9 mouse cellular contexts compared by ENCODE assay signal in genomic region chr13:40738196-40738880, GRCm38 (mm10). TPM values are rescaled to one million over a fixed set of nuclear protein-coding genes. Genes with fewer than 3 reads are reported as not detected.
DNase-seq lines count a peak whose midpoint lies in the region; ATAC-seq and TF ChIP-seq lines count a peak whose summit lies in the region.
"Had no signal": no experiment of that assay in that cellular context is flagged by ENCODE, and none has a peak within 500 bp of the region (broad histone marks: within the 10 kb centered on the region; RNA-seq: fewer than 3 reads in every experiment).

Gene Tfap2a, minus strand, starts transcription at chr13:40738376.

- H3K36me3 ChIP-seq in ES-E14 (ENCODE audit: control insufficient read depth, insufficient read depth, low read length, poor library complexity, severe bottlenecking), result no peaks in the 10 kb centered on the region
- no peaks in the 10 kb centered on the region for H3K36me3 ChIP-seq in embryonic facial prominence, embryonic 11.5 days (replicated peaks; ENCODE audit: control insufficient read depth, insufficient read depth, low read depth, low read length)
- no peaks in the 10 kb centered on the region for H3K36me3 ChIP-seq in midbrain, embryonic 15.5 days (replicated peaks)

- H3K4me2 ChIP-seq in embryonic facial prominence, embryonic 11.5 days (ENCODE audit: low read depth, low read length), result peak within 1 kb of the TSS; percentile 24
- H3K4me2 ChIP-seq in midbrain, embryonic 15.5 days, result peak within 1 kb of the TSS; percentile 23; the same call in 1 of the 2 replicates

- H3K27me3 ChIP-seq in embryonic facial prominence, embryonic 11.5 days (ENCODE audit: control insufficient read depth, insufficient read depth, low read length), result peaks cover 78% of the 10 kb centered on the region
- H3K27me3 ChIP-seq in midbrain, embryonic 15.5 days (replicated peaks), result peaks cover 91% of the 10 kb centered on the region

- peak within 1 kb of the TSS; percentile 0 to 49; a peak in 2 of 4 replicates for H3K4me3 ChIP-seq in ES-E14 (ENCODE audit: insufficient read depth in 1 of 2, low read depth in 1 of 2, low read length in 2 of 2, poor library complexity in 1 of 2, severe bottlenecking in 1 of 2)
- peak within 1 kb of the TSS; percentile 21 for H3K4me3 ChIP-seq in embryonic facial prominence, embryonic 11.5 days (ENCODE audit: low read depth, low read length)
- no peak within 1 kb of the TSS; the same call in 1 of the 2 replicates for H3K4me3 ChIP-seq in midbrain, embryonic 15.5 days

- in situ Hi-C loops in ES-E14 (cut with MboI; ENCODE audit: low sequenced_read_pairs in 2 of 2, unreplicated experiment in 2 of 2), result no loop called here

- no peak for ATAC-seq in embryonic facial prominence, embryonic 11.5 days (replicated peaks; ENCODE audit: insufficient number of reproducible peaks, low FRiP score, low TSS enrichment, low read depth)
- ATAC-seq in midbrain, embryonic 15.5 days (replicated peaks), result peak; percentile 10; the same call in 1 of the 2 replicates
- no peak for ATAC-seq in frontal cortex, adult (ENCODE audit: low TSS enrichment)

- DNase-seq in ES-E14 (ENCODE audit: low read depth, low spot score), result no peak
- DNase-seq in embryonic facial prominence, embryonic 11.5 days (ENCODE audit: low spot score), result peak; percentile 52
- DNase-seq in kidney, adult 9 months, result peak; percentile 57
- no peak for DNase-seq in B cell, adult 2 months
- DNase-seq in urinary bladder, postnatal 14 days (ENCODE audit: low spot score), result no peak
- DNase-seq in adrenal gland, adult 8-10 months, result no peak
- DNase-seq: lung, postnatal 4 days had no signal

- 0 out of 4 replicates have a peak, but pooled peaks cover 0 to 3% of the 10 kb centered on the region in 2 experiments for H3K4me1 ChIP-seq in ES-E14 (ENCODE audit: control insufficient read depth in 2 of 2, insufficient read depth in 2 of 2, low read length in 2 of 2, poor library complexity in 1 of 2)
- H3K4me1 ChIP-seq in embryonic facial prominence, embryonic 11.5 days (ENCODE audit: control insufficient read depth, insufficient read depth, low read length), result no peaks in the 10 kb centered on the region
- peaks cover 23% of the 10 kb centered on the region for H3K4me1 ChIP-seq in midbrain, embryonic 15.5 days

- H3K9me3 ChIP-seq in ES-E14 (ENCODE audit: control insufficient read depth, insufficient read depth, low read depth, low read length), result no peaks in the 10 kb centered on the region
- H3K9me3 ChIP-seq in embryonic facial prominence, embryonic 11.5 days (replicated peaks; ENCODE audit: control insufficient read depth, low read length), result no peaks in the 10 kb centered on the region
- no peaks in the 10 kb centered on the region for H3K9me3 ChIP-seq in midbrain, embryonic 15.5 days

- no peak within 1 kb of the TSS for H3K27ac ChIP-seq in ES-E14 (ENCODE audit: insufficient read depth, low read depth, low read length, poor library complexity, severe bottlenecking)
- H3K27ac ChIP-seq in embryonic facial prominence, embryonic 11.5 days (replicated peaks; ENCODE audit: low read depth, low read length), result no peak within 1 kb of the TSS
- no peak within 1 kb of the TSS for H3K27ac ChIP-seq in midbrain, embryonic 15.5 days

- H3K9ac ChIP-seq in ES-E14 (ENCODE audit: insufficient read depth, low read depth, low read length, poor library complexity, severe bottlenecking), result no peak within 1 kb of the TSS
- peak within 1 kb of the TSS; percentile 3; the same call in 1 of the 2 replicates for H3K9ac ChIP-seq in embryonic facial prominence, embryonic 11.5 days (replicated peaks; ENCODE audit: low read length)
- no peak within 1 kb of the TSS for H3K9ac ChIP-seq in midbrain, embryonic 15.5 days

- under 1% methylated on average over 26 of the region's 30 CpGs for whole genome bisulfite sequencing in embryonic facial prominence, embryonic 11.5 days
- WGBS in midbrain, embryonic 15.5 days, result 2% methylated on average over 30 of the region's 30 CpGs

TF ChIP-seq in ES-E14, 5 proteins besides CTCF, POLR2A, EP300 and RAD21:
- TF ChIP-seq CHD2 (IDR thresholded peaks at IDR 0.05; ENCODE audit: low read depth, low read length) (no peak), ZC3H11A (IDR thresholded peaks at IDR 0.05; ENCODE audit: borderline replicate concordance, low read depth, low read length) (no peak), MAFK (IDR thresholded peaks at IDR 0.05; ENCODE audit: insufficient read depth, low read depth, low read length) (no peak), ZNF384 (IDR thresholded peaks at IDR 0.05; ENCODE audit: low read depth, low read length) (no peak), HCFC1 (IDR thresholded peaks at IDR 0.05; ENCODE audit: borderline replicate concordance, insufficient read depth, low read length) (no peak)

RNA-seq across cellular contexts. Expression of gene Tfap2a, which starts in this region (rescaled TPM):
- 0.16 and 0.27 TPM in 2 replicates for total RNA-seq in ES-E14 (2012; rRNA removed)
- 7.7 and 8.4 TPM in 2 replicates for polyA plus RNA-seq in embryonic facial prominence, embryonic 11.5 days (2014; fragmentation: Nextera tagmentation; extraction: Ambion mirVana)
- 4.1 and 5.5 TPM in 2 replicates for polyA plus RNA-seq in midbrain, embryonic 15.5 days (2015; fragmentation: Nextera tagmentation; extraction: Ambion mirVana)
- under 1 TPM; 0.14 to 0.41 (median 0.26) TPM for total RNA-seq in adrenal gland, adult 8-10 months (2022)

Comparison
In these comparisons a context has a peak if more than half of its experiments do, and no peak if none do; other contexts are left out.
1. DNase-seq: peak in embryonic facial prominence, embryonic 11.5 days (single experiment) and kidney, adult 9 months (single experiment); none in ES-E14 (single experiment), B cell, adult 2 months (0 of 2), urinary bladder, postnatal 14 days (single experiment) and adrenal gland, adult 8-10 months (single experiment).